Mouse (Mus musculus) T-cell, adult 66 days (primary cell): ENCODE data around the gene Gm44596. TPM values are rescaled to one million over a fixed set of nuclear protein-coding genes. Genes with fewer than 3 reads are reported as not detected.

Experiments used
- total RNA-seq, 2 experiments: library from RNA; stranded (reverse); gene quantifications; 3 replicates in 1 of 2; 4 replicates in 1 of 2; pipeline ENCODE4 v1.2.4; 2023

Gene Gm44596
- not detected for total RNA-seq

GRCm38 (mm10) chr6:128375192-128375591 lies at the start of gene Gm44596, which contains the start of gene Tex52:
Gene Gm44596 (plus strand): TSS chr6:128375503.
Gene Tex52 (plus strand): TSS chr6:128375456.

GRCm38 (mm10) chr6:128355726-128356416 lies 19.4 kb upstream of the Gm44596 start, which contains the start of gene Tulp3:
Gene Tulp3 (minus strand): TSS chr6:128355851.

GRCm38 (mm10) chr6:128362381-128363006 lies 12.8 kb upstream of the Gm44596 start, which contains the start of the genes Rhno1 and Foxm1:
Gene Rhno1 (minus strand): TSS chr6:128362911.
Gene Foxm1 (plus strand): TSS chr6:128362967.

GRCm38 (mm10) chr6:128398996-128399395 lies 23.7 kb downstream of the Gm44596 start, which contains the start of gene Nrip2:
Gene Nrip2 (plus strand): TSS chr6:128399296.

GRCm38 (mm10) chr6:128424269-128425019 lies 49.1 kb downstream of the Gm44596 start, which contains the start of gene Itfg2:
Gene Itfg2 (minus strand): TSS chr6:128424931.

GRCm38 (mm10) chr6:128438317-128438870 lies 63.1 kb downstream of the Gm44596 start, which contains the start of gene Fkbp4:
Gene Fkbp4 (minus strand): TSS chr6:128438677.

Other genes starting within 250 kb of the Gm44596 start
- 1 to 10 TPM; 7.0 to 7.1 TPM for gene Tspan9, start 231.9 kb upstream of the Gm44596 start, total RNA-seq
- not detected for gene Tead4, start 74.7 kb upstream of the Gm44596 start, total RNA-seq
- 1 to 10 TPM; 4.3 to 6.8 TPM for gene Tulp3, start 19.7 kb upstream of the Gm44596 start, total RNA-seq
- gene Rhno1, start 12.6 kb upstream of the Gm44596 start, total RNA-seq = 10 to 100 TPM; 44.5 to 47.4 TPM
- 10 to 100 TPM; 11.1 to 16.5 TPM for gene Foxm1, start 12.5 kb upstream of the Gm44596 start, total RNA-seq
- under 1 TPM; 0.44 to 0.96 TPM for gene Tex52, start within 50 bp of the Gm44596 start, total RNA-seq
- not detected for gene Nrip2, start 23.8 kb downstream of the Gm44596 start, total RNA-seq
- 10 to 100 TPM; 57.6 to 70.7 TPM for gene Itfg2, start 49.4 kb downstream of the Gm44596 start, total RNA-seq
- gene Fkbp4, start 63.2 kb downstream of the Gm44596 start, total RNA-seq = 100 to 1,000 TPM in 1 of 2 experiments, 10 to 100 TPM in 1; 99.0 to 120 TPM
- not detected for gene Pzp, start 151.2 kb downstream of the Gm44596 start, total RNA-seq
- not detected for gene A2ml1, start 206.1 kb downstream of the Gm44596 start, total RNA-seq
- 1 to 10 TPM in 1 of 2 experiments, under 1 TPM in 1; 0.96 to 1.0 TPM for gene Klrb1a, start 248.0 kb downstream of the Gm44596 start, total RNA-seq